Mouse (Mus musculus) hindbrain, embryonic 16.5 days (tissue): Measurements from ENCODE around the gene 9930111J21Rik1. TPM values are rescaled to one million over a fixed set of nuclear protein-coding genes. Genes with fewer than 3 reads are reported as not detected.
"Not testable (repeated sequence)": the region's sequence is repeated elsewhere in the genome, so short reads cannot be mapped to it uniquely, and the experiment has no call there.

Source experiments
- ATAC-seq: fragments of 200-750 bp; cut with Nextera tagmentation; 2 replicates; pipeline ENCODE4 v1.8.0; 2017; ENCODE audit warnings: moderate TSS enrichment, moderate library complexity
- H3K27ac ChIP-seq: fragments of 300-500 bp; sonication (generic); 2 replicates; pipeline ENCODE4 v1.5.1; 2014; ENCODE audit warnings: low read depth, mild to moderate bottlenecking, control low read depth, low read length, moderate library complexity
- H3K27me3 ChIP-seq: fragments of 300-500 bp; sonication (generic); replicated peaks from 2 replicates; pipeline ENCODE4 v1.6.1; 2014; ENCODE audit warnings: low read length; ENCODE audit not compliant: control insufficient read depth, insufficient read depth
- H3K36me3 ChIP-seq: fragments of 300-500 bp; sonication (generic); 2 replicates; pipeline ENCODE4 v1.6.1; 2014; ENCODE audit warnings: mild to moderate bottlenecking, low read length, moderate library complexity, mixed read lengths; ENCODE audit not compliant: control insufficient read depth, insufficient read depth
- H3K4me1 ChIP-seq: fragments of 300-500 bp; sonication (generic); 2 replicates; pipeline ENCODE4 v1.6.1; 2014; ENCODE audit warnings: low read depth, low read length; ENCODE audit not compliant: control insufficient read depth, insufficient read depth
- H3K4me2 ChIP-seq: fragments of 300-500 bp; sonication (generic); 2 replicates; pipeline ENCODE4 v1.6.1; 2014; ENCODE audit warnings: mild to moderate bottlenecking, low read length, control low read depth, moderate library complexity
- H3K4me3 ChIP-seq: fragments of 300-500 bp; sonication (generic); 2 replicates; pipeline ENCODE4 v1.5.1; 2014; ENCODE audit warnings: mild to moderate bottlenecking, low read length, control low read depth, moderate library complexity
- H3K9ac ChIP-seq: fragments of 300-500 bp; sonication (generic); 2 replicates; pipeline ENCODE4 v1.6.1; 2014; ENCODE audit warnings: low read depth, mild to moderate bottlenecking, control low read depth, low read length, moderate library complexity
- H3K9me3 ChIP-seq: fragments of 300-500 bp; sonication (generic); 2 replicates; pipeline ENCODE4 v1.6.1; 2014; ENCODE audit warnings: mild to moderate bottlenecking, low read length, moderate library complexity; ENCODE audit not compliant: control insufficient read depth
- WGBS: fragments of 180-500 bp; shearing (Covaris S2); extraction: QIAGEN DNeasy Blood & Tissue Kit; methylation state at CpG from one replicate; pipeline ENCODE4 v1.1.7; 2014; 5-methylcytosine and 5-hydroxymethylcytosine counted together
- polyA plus RNA-seq: library from polyadenylated mRNA; unstranded; fragments of >200 nt; fragmentation: Nextera tagmentation; extraction: Ambion mirVana; gene quantifications from 2 replicates; pipeline ENCODE4 v1.2.1, GENCODE M21; 2015

The 9930111J21Rik1 gene
- polyA plus RNA-seq, 1 experiment from 2014 or later: 0.24 TPM

GRCm38 (mm10) chr11:48900654-48901566 lies 78.3 kb downstream of the 9930111J21Rik1 start:
- H3K36me3 ChIP-seq, H3K27ac ChIP-seq, H3K4me2 ChIP-seq, ATAC-seq, H3K9ac ChIP-seq, H3K27me3 ChIP-seq, H3K4me3 ChIP-seq, H3K4me1 ChIP-seq, H3K9me3 ChIP-seq: not testable (repeated sequence)
- WGBS: 91% methylated on average over 5 of the region's 6 CpGs

GRCm38 (mm10) chr11:48898812-48899431 lies 80.3 kb downstream of the 9930111J21Rik1 start:
- Histone ChIP-seq H3K27ac (no peak overlapping the region), H3K27me3 (no peaks in the 10 kb centered on the region), H3K36me3 (no peaks in the 10 kb centered on the region), H3K4me1 (no peaks in the 10 kb centered on the region), H3K4me3 (no peak overlapping the region), H3K9me3 (no peaks in the 10 kb centered on the region), H3K9ac (no peak overlapping the region), H3K4me2 (no peak overlapping the region)
- no peak for ATAC-seq
- WGBS: 75% methylated on average over 2 of the region's 2 CpGs

Other genes starting within 250 kb of the 9930111J21Rik1 start
- gene Rack1, start 179.1 kb downstream of the 9930111J21Rik1 start, polyA plus RNA-seq: 343 and 349 TPM in 2 replicates
- gene Trim41, start 162.0 kb downstream of the 9930111J21Rik1 start, polyA plus RNA-seq: 6.5 and 7.1 TPM in 2 replicates
- gene Trim7, start 153.3 kb downstream of the 9930111J21Rik1 start, polyA plus RNA-seq: 1.7 and 2.7 TPM in 2 replicates
- gene Gm12184, start 152.7 kb downstream of the 9930111J21Rik1 start, polyA plus RNA-seq: 1.1 and 2.3 TPM in 2 replicates
- gene Irgm1, start 107.7 kb downstream of the 9930111J21Rik1 start, polyA plus RNA-seq: 3.6 and 5.4 TPM in 2 replicates
- gene Gm5431, start 77.2 kb downstream of the 9930111J21Rik1 start, polyA plus RNA-seq: 0.16 and 0.18 TPM in 2 replicates
- gene Psme2b, start 33.2 kb downstream of the 9930111J21Rik1 start, polyA plus RNA-seq: 1.4 and 6.2 TPM in 2 replicates
- not detected in 2 replicates for gene Olfr56, start 509 bp downstream of the 9930111J21Rik1 start, polyA plus RNA-seq
- gene Gm12185, start 12.8 kb upstream of the 9930111J21Rik1 start, polyA plus RNA-seq: not detected in 2 replicates
- 0.09 and 0.25 TPM in 2 replicates for gene Tgtp1, start 14.8 kb upstream of the 9930111J21Rik1 start, polyA plus RNA-seq
- gene 9930111J21Rik2, start 71.8 kb upstream of the 9930111J21Rik1 start, polyA plus RNA-seq: 0.29 and 0.40 TPM in 2 replicates
- gene Tgtp2, start 84.8 kb upstream of the 9930111J21Rik1 start, polyA plus RNA-seq: 0.09 TPM in 1 of 2 replicates, not detected in the other
- gene Ifi47, start 97.2 kb upstream of the 9930111J21Rik1 start, polyA plus RNA-seq: 0.81 TPM in 2 replicates
- not detected in 2 replicates for gene Olfr1396, start 135.5 kb upstream of the 9930111J21Rik1 start, polyA plus RNA-seq
- gene Olfr1395, start 162.9 kb upstream of the 9930111J21Rik1 start, polyA plus RNA-seq: not detected in 2 replicates
- not detected in 2 replicates for gene Olfr1394, start 175.0 kb upstream of the 9930111J21Rik1 start, polyA plus RNA-seq
- 0.27 and 0.65 TPM in 2 replicates for gene Btnl9, start 207.8 kb upstream of the 9930111J21Rik1 start, polyA plus RNA-seq
- 35.3 and 38.0 TPM in 2 replicates for gene Zfp62, start 223.9 kb upstream of the 9930111J21Rik1 start, polyA plus RNA-seq